Comparison of ENCODE assay signal across 7 mouse cellular contexts in genomic region chr11:50376911-50377891, GRCm38 (mm10). TPM values are rescaled to one million over a fixed set of nuclear protein-coding genes. Genes with fewer than 3 reads are reported as not detected.
DNase-seq lines count a peak whose midpoint lies in the region; ATAC-seq lines count a peak whose summit lies in the region.

Hnrnph1 (plus strand) TSS chr11:50376990.

- peak; percentile 99 for DNase-seq in adrenal gland, postnatal 14 days
- peak; percentile 98 for DNase-seq in embryonic facial prominence, embryonic 11.5 days (ENCODE audit: low spot score)
- peak; percentile 99 for DNase-seq in kidney, adult 11 months
- peak; percentile 99 for DNase-seq in limb, embryonic 10.5 days (ENCODE audit: low spot score)
- peak; percentile 99 for DNase-seq in spleen, adult 12 weeks (ENCODE audit: low spot score)

- no peaks in the 10 kb centered on the region; the same call in 1 of the 2 replicates for H3K4me1 ChIP-seq in embryonic facial prominence, embryonic 11.5 days (ENCODE audit: control insufficient read depth, insufficient read depth, low read length)
- peaks cover 24% of the 10 kb centered on the region for H3K4me1 ChIP-seq in limb, embryonic 10.5 days
- peaks cover 34% of the 10 kb centered on the region for H3K4me1 ChIP-seq in midbrain, embryonic 13.5 days (replicated peaks)

- peaks cover 5% of the 10 kb centered on the region for H3K36me3 ChIP-seq in embryonic facial prominence, embryonic 11.5 days (replicated peaks; ENCODE audit: control insufficient read depth, insufficient read depth, low read depth, low read length)
- H3K36me3 ChIP-seq in limb, embryonic 10.5 days, result peaks cover 39% of the 10 kb centered on the region
- H3K36me3 ChIP-seq in midbrain, embryonic 13.5 days, result peaks cover 12% of the 10 kb centered on the region

- peak within 1 kb of the TSS; percentile 97 for H3K27ac ChIP-seq in embryonic facial prominence, embryonic 11.5 days (replicated peaks; ENCODE audit: low read depth, low read length)
- H3K27ac ChIP-seq in limb, embryonic 10.5 days, result peak within 1 kb of the TSS; percentile 97
- H3K27ac ChIP-seq in midbrain, embryonic 13.5 days, result peak within 1 kb of the TSS; percentile 99

- H3K9ac ChIP-seq in embryonic facial prominence, embryonic 11.5 days (replicated peaks; ENCODE audit: low read length), result peak within 1 kb of the TSS; percentile 99
- peak within 1 kb of the TSS; percentile 99 for H3K9ac ChIP-seq in midbrain, embryonic 13.5 days (replicated peaks)

- ATAC-seq in embryonic facial prominence, embryonic 11.5 days (replicated peaks; ENCODE audit: insufficient number of reproducible peaks, low FRiP score, low TSS enrichment, low read depth), result peak; percentile 88
- peak; percentile 70 for ATAC-seq in granulocyte monocyte progenitor cell, adult 5-6 weeks (replicated peaks; ENCODE audit: poor library complexity, severe bottlenecking)
- peak; percentile 92 for ATAC-seq in midbrain, embryonic 13.5 days

- no peaks in the 10 kb centered on the region for H3K27me3 ChIP-seq in embryonic facial prominence, embryonic 11.5 days (ENCODE audit: control insufficient read depth, insufficient read depth, low read length)
- no peaks in the 10 kb centered on the region for H3K27me3 ChIP-seq in limb, embryonic 10.5 days (ENCODE audit: low read depth, poor library complexity, severe bottlenecking)
- peaks cover 3% of the 10 kb centered on the region; the same call in 1 of the 2 replicates for H3K27me3 ChIP-seq in midbrain, embryonic 13.5 days

- WGBS in embryonic facial prominence, embryonic 11.5 days, result under 1% methylated on average over 76 of the region's 76 CpGs
- under 1% methylated on average over 76 of the region's 76 CpGs for WGBS in limb, embryonic 10.5 days
- under 1% methylated on average over 76 of the region's 76 CpGs for WGBS in midbrain, embryonic 13.5 days

- peak within 1 kb of the TSS; percentile 73 for H3K4me3 ChIP-seq in embryonic facial prominence, embryonic 11.5 days (ENCODE audit: low read depth, low read length)
- peak within 1 kb of the TSS; percentile 89 for H3K4me3 ChIP-seq in limb, embryonic 10.5 days
- H3K4me3 ChIP-seq in midbrain, embryonic 13.5 days (replicated peaks), result peak within 1 kb of the TSS; percentile 99

- no peaks in the 10 kb centered on the region for H3K9me3 ChIP-seq in embryonic facial prominence, embryonic 11.5 days (replicated peaks; ENCODE audit: control insufficient read depth, low read length)
- no peaks in the 10 kb centered on the region for H3K9me3 ChIP-seq in limb, embryonic 10.5 days (replicated peaks)
- no peaks in the 10 kb centered on the region for H3K9me3 ChIP-seq in midbrain, embryonic 13.5 days

- H3K4me2 ChIP-seq in embryonic facial prominence, embryonic 11.5 days (ENCODE audit: low read depth, low read length), result peak within 1 kb of the TSS; percentile 95
- H3K4me2 ChIP-seq in midbrain, embryonic 13.5 days (replicated peaks), result peak within 1 kb of the TSS; percentile 76

RNA-seq across cellular contexts. Expression of gene Hnrnph1, which starts in this region (rescaled TPM):
- 269 and 317 TPM in 2 replicates for total RNA-seq in adrenal gland, postnatal 14 days (2021)
- 823 and 855 TPM in 2 replicates for polyA plus RNA-seq in embryonic facial prominence, embryonic 11.5 days (2014; fragmentation: Nextera tagmentation; extraction: Ambion mirVana)
- 644 and 818 TPM in 2 replicates for total RNA-seq in granulocyte monocyte progenitor cell, adult 5-6 weeks (2014; fragmentation: Nextera tagmentation)
- total RNA-seq in granulocyte monocyte progenitor cell, adult 5-6 weeks (2017), result 838 and 1,051 TPM in 2 replicates
- 586 and 668 TPM in 2 replicates for polyA plus RNA-seq in limb, embryonic 10.5 days (2016; fragmentation: Nextera tagmentation; extraction: Ambion mirVana)
- 686 and 713 TPM in 2 replicates for polyA plus RNA-seq in midbrain, embryonic 13.5 days (2015; fragmentation: Nextera tagmentation; extraction: Ambion mirVana)

Comparison
In these comparisons a context has a peak if more than half of its experiments do, and no peak if none do; other contexts are left out.
1. Peak in every context shown above with its lines: DNase-seq, ATAC-seq, H3K4me3 ChIP-seq and H3K27ac ChIP-seq.